Mouse (Mus musculus): ENCODE data around the gene Dynlrb2. TPM values are rescaled to one million over a fixed set of nuclear protein-coding genes. Genes with fewer than 3 reads are reported as not detected.

Dynlrb2 gene
- polyA plus RNA-seq, 1 experiment from 2014 or later, result not detected

- Histone ChIP-seq H3K9me3 (ENCODE audit: control insufficient read depth, low read length) (no peaks in the 10 kb centered on the region), H3K4me2 (no peak overlapping the region), H3K27me3 (replicated peaks; ENCODE audit: control insufficient read depth, insufficient read depth, low read length) (no peaks in the 10 kb centered on the region), H3K27ac (ENCODE audit: low read depth, low read length) (no peak overlapping the region), H3K9ac (ENCODE audit: low read depth, low read length) (no peak overlapping the region), H3K36me3 (ENCODE audit: control insufficient read depth, insufficient read depth, low read length) (no peaks in the 10 kb centered on the region), H3K4me3 (ENCODE audit: low read depth, low read length) (no peak overlapping the region), H3K4me1 (replicated peaks; ENCODE audit: control insufficient read depth, insufficient read depth, low read length) (no peaks in the 10 kb centered on the region)
- ATAC-seq (replicated peaks; ENCODE audit: low FRiP score) (no peak), DNase-seq (ENCODE audit: low spot score) (no peak)
- WGBS, result 71% methylated on average over 3 of the region's 3 CpGs
Observed at GRCm38 (mm10) chr8:116552778-116553177, 48.0 kb downstream of the Dynlrb2 start.

Other genes starting within 250 kb of the Dynlrb2 start
- gene Cdyl2, start 228.0 kb downstream of the Dynlrb2 start, polyA plus RNA-seq (2014; fragmentation: Nextera tagmentation; extraction: Ambion mirVana), result 6.3 and 7.9 TPM in 2 replicates

Data from liver, embryonic 11.5 days (tissue).